20 mouse cellular contexts compared by ENCODE assay signal in the genomic region with DNA sequence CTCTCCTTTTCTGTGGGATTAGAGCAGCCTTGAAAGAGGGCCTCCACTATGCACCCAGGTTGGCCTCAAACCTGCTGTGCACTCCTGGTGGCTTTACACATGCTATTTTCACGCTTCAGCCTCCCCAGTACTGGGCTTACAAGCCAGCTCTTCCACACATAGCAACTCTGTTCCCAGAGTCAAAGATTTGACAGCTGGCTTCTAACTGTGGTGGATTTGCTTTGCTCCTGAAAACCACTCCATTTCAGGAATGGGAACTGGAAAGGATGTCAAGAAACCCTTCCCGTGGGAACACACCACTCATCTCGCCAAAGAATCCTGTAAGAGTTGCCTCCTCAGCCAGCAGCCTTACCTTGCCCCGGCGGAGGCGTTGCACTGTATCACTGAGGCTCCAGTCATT. TPM values are rescaled to one million over a fixed set of nuclear protein-coding genes. Genes with fewer than 3 reads are reported as not detected.
"Had no signal": no experiment of that assay in that cellular context is flagged by ENCODE, and none has a peak within 500 bp of the region (broad histone marks: within the 10 kb centered on the region; RNA-seq: fewer than 3 reads in every experiment).

No protein-coding gene starts in this region.

- H3K27me3 ChIP-seq: lung, embryonic 15.5 days; megakaryocyte, embryonic 14.5 days; midbrain, embryonic 13.5 days; midbrain, embryonic 15.5 days; neural tube, embryonic 12.5 days; stomach, embryonic 15.5 days had no signal

- H3K27ac ChIP-seq: lung, embryonic 15.5 days; macrophage; midbrain, embryonic 13.5 days; midbrain, embryonic 15.5 days; neural tube, embryonic 12.5 days; stomach, embryonic 15.5 days; stomach, postnatal 0 days had no signal

- DNase-seq: liver, postnatal 0 days; lung, adult 2 months; lung, postnatal 14 days; lung, postnatal 36 days; right cerebral cortex, postnatal 25 days; thymus, adult 18-20 months; thymus, postnatal 14 days; thymus, postnatal 36 days had no signal

- H3K4me3 ChIP-seq: lung, embryonic 15.5 days; megakaryocyte, embryonic 14.5 days; midbrain, embryonic 13.5 days; midbrain, embryonic 15.5 days; neural tube, embryonic 12.5 days; stomach, embryonic 15.5 days had no signal

- H3K9me3 ChIP-seq: lung, embryonic 15.5 days; megakaryocyte, embryonic 14.5 days; midbrain, embryonic 13.5 days; midbrain, embryonic 15.5 days; neural tube, embryonic 12.5 days; stomach, embryonic 15.5 days had no signal

- H3K4me1 ChIP-seq: lung, embryonic 15.5 days; midbrain, embryonic 13.5 days; midbrain, embryonic 15.5 days; neural tube, embryonic 12.5 days; stomach, embryonic 15.5 days had no signal

- ATAC-seq: liver, postnatal 0 days; lung, postnatal 0 days; midbrain, embryonic 13.5 days; midbrain, embryonic 15.5 days had no signal

RNA-seq across cellular contexts. Expression of a gene that starts 45.6 kb away (rescaled TPM):
- total RNA-seq: megakaryocyte progenitor cell, adult 5-6 weeks; monocyte, adult 5-6 weeks; neutrophil, adult 5-6 weeks had no signal
- polyA plus RNA-seq: macrophage had no signal
